21 mouse cellular contexts compared by ENCODE assay signal in genomic region chr11:31783506-31784063, GRCm38 (mm10).
"Had no signal": no experiment of that assay in that cellular context is flagged by ENCODE, and none has a peak within 500 bp of the region (broad histone marks: within the 10 kb centered on the region; RNA-seq: fewer than 3 reads in every experiment).

No protein-coding gene starts in this region.

- DNase-seq: kidney, adult 8-10 months; kidney, postnatal 10 days; left cerebral cortex, postnatal 4 days; lung, adult 18-20 months; right cerebral cortex, adult 18-20 months; right cerebral cortex, postnatal 14 days; right cerebral cortex, postnatal 4 days; thymus, adult 2 months; thymus, postnatal 14 days; thymus, postnatal 4 days had no signal

- H3K4me3 ChIP-seq: kidney, embryonic 15.5 days; limb, embryonic 12.5 days; limb, embryonic 15.5 days; liver, embryonic 12.5 days; liver, embryonic 15.5 days; lung, embryonic 15.5 days; midbrain, embryonic 12.5 days; midbrain, embryonic 15.5 days; neural tube, embryonic 12.5 days; neural tube, embryonic 15.5 days had no signal

- H3K27ac ChIP-seq: kidney, embryonic 15.5 days; limb, embryonic 12.5 days; limb, embryonic 15.5 days; liver, embryonic 12.5 days; liver, embryonic 15.5 days; lung, embryonic 15.5 days; midbrain, embryonic 12.5 days; midbrain, embryonic 15.5 days; neural tube, embryonic 12.5 days; neural tube, embryonic 15.5 days; stomach, postnatal 0 days had no signal
